Mouse (Mus musculus): ENCODE measurements around the gene Ldlrad3. TPM values are rescaled to one million over a fixed set of nuclear protein-coding genes. Genes with fewer than 3 reads are reported as not detected.

Ldlrad3 gene
- polyA plus RNA-seq, 1 experiment from 2014 or later, result 48.7 TPM

DNA sequence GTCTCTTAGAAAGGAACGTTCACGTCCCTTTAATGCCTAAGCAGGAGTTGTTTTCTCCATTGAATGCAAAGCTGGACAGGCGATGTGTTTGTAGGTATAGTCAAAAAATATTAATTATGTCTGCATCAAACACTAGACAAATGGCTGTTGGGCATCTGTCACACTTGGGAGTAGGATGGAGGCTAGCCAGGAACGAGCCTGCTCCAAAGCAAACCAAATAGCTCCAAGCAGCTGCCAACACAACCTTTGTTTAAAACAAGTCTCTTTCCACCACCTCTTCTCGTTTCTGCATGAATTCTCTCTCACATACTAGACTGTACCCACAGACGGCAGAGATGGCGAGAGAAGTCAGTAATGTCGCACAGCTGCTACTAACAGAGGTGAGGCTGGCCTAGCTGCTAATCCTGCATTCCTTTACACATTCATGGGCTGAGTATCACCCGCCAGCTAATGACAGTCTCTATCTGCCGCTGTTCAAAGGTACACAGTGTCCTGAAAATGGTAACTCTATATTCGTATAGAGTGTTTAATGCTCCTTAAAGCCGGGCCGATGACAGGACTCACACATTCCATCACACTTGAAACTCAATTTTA, 74.2 kb downstream of the Ldlrad3 start:
- Histone ChIP-seq H3K27ac (ENCODE audit: low read depth, low read length) (no peak overlapping the region), H3K9ac (ENCODE audit: low read depth, low read length) (no peak overlapping the region), H3K4me1 (replicated peaks; ENCODE audit: control insufficient read depth, insufficient read depth, low read length) (no peaks in the 10 kb centered on the region), H3K4me2 (replicated peaks; ENCODE audit: low read depth, low read length) (no peak overlapping the region), H3K27me3 (ENCODE audit: control insufficient read depth, insufficient read depth, low read length) (no peaks in the 10 kb centered on the region), H3K36me3 (ENCODE audit: control insufficient read depth, insufficient read depth, low read length) (no peaks in the 10 kb centered on the region), H3K9me3 (ENCODE audit: control insufficient read depth, low read length) (no peaks in the 10 kb centered on the region), H3K4me3 (ENCODE audit: low read depth, low read length) (no peak overlapping the region)
- no peak for DNase-seq (ENCODE audit: low spot score)
- ATAC-seq (ENCODE audit: low FRiP score), result no peak
- 88% methylated on average over 13 of the region's 13 CpGs for WGBS

DNA sequence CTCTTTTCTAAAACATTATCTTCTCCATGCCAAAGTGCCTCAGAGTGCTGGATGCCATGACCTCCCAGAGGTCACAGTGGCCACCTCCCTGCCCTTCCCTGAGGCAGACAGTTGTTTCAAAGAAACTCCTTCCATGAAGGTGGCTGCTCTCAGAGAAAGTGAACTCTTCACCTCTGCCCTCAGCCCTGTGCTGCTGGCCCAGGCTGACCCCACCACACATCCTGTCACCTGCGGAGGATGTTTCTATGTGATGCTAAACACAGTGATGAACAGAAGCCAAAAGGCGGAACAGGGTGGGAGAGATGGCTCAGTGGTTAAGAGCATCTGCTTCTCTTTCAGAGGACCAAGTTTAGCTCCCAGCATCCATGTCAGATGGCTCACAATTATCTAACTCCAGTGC, 75.9 kb downstream of the Ldlrad3 start:
- 76% methylated on average over 2 of the region's 2 CpGs for WGBS
- no peak overlapping the region for H3K27ac ChIP-seq (ENCODE audit: low read depth, low read length)
- no peak overlapping the region for H3K4me2 ChIP-seq (replicated peaks; ENCODE audit: low read depth, low read length)
- H3K36me3 ChIP-seq (ENCODE audit: control insufficient read depth, insufficient read depth, low read length), result no peaks in the 10 kb centered on the region
- H3K4me1 ChIP-seq (replicated peaks; ENCODE audit: control insufficient read depth, insufficient read depth, low read length), result no peaks in the 10 kb centered on the region
- no peak overlapping the region for H3K9ac ChIP-seq (ENCODE audit: low read depth, low read length)
- no peak overlapping the region for H3K4me3 ChIP-seq (ENCODE audit: low read depth, low read length)
- H3K27me3 ChIP-seq (ENCODE audit: control insufficient read depth, insufficient read depth, low read length), result no peaks in the 10 kb centered on the region
- no peaks in the 10 kb centered on the region for H3K9me3 ChIP-seq (ENCODE audit: control insufficient read depth, low read length)
- no peak for ATAC-seq (ENCODE audit: low FRiP score)
- DNase-seq (ENCODE audit: low spot score), result no peak

DNA sequence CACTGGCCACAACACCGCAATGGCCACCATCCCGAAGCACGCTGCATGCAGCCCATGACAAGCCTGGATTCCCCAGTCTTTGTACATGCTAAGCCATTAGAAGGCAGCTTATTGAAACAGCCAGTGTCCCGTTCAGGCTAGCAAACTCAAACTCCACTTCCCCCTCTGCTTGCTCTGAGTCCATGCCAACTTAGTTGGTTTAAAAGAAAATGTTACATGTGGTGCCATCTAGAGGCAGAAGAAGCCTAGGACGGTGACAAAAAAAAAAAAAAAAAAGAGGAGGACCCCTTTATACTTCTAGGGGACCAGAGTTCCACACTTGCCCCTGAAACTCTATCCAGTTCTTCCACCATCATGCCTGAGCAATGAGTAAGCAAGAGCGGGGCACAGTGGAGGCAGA, 78.9 kb downstream of the Ldlrad3 start:
- H3K27ac ChIP-seq (ENCODE audit: low read depth, low read length), result no peak overlapping the region
- DNase-seq (ENCODE audit: low spot score) (no peak), ATAC-seq (ENCODE audit: low FRiP score) (no peak)
- no peaks in the 10 kb centered on the region for H3K9me3 ChIP-seq (ENCODE audit: control insufficient read depth, low read length)
- H3K4me3 ChIP-seq (ENCODE audit: low read depth, low read length), result no peak overlapping the region
- 74% methylated on average over 6 of the region's 6 CpGs for WGBS
- no peak overlapping the region for H3K4me2 ChIP-seq (replicated peaks; ENCODE audit: low read depth, low read length)
- H3K9ac ChIP-seq (ENCODE audit: low read depth, low read length), result no peak overlapping the region
- no peaks in the 10 kb centered on the region for H3K4me1 ChIP-seq (replicated peaks; ENCODE audit: control insufficient read depth, insufficient read depth, low read length)
- no peaks in the 10 kb centered on the region for H3K36me3 ChIP-seq (ENCODE audit: control insufficient read depth, insufficient read depth, low read length)
- no peaks in the 10 kb centered on the region for H3K27me3 ChIP-seq (ENCODE audit: control insufficient read depth, insufficient read depth, low read length)

DNA sequence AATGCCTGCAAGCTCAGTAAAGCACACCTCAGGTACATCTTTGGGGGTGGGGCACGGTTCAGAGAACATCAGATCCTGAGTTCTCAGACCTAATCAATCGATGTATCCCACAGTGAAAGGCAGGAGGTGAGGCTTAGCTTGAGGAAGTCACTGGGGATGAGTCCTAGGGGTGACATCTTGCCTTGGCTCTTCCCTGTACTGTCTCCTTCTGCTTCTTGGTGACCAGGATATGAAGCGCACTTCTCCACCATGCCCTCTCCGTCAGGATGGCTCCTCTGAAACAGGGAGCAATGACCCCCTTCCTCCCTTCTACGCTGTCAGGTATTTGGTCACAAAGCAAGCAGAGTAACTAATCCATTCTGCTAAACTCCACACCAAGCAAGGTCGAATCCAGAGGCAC, 79.5 kb downstream of the Ldlrad3 start:
- Histone ChIP-seq H3K4me3 (ENCODE audit: low read depth, low read length) (no peak overlapping the region), H3K27me3 (ENCODE audit: control insufficient read depth, insufficient read depth, low read length) (no peaks in the 10 kb centered on the region), H3K36me3 (ENCODE audit: control insufficient read depth, insufficient read depth, low read length) (no peaks in the 10 kb centered on the region), H3K9ac (ENCODE audit: low read depth, low read length) (no peak overlapping the region), H3K27ac (ENCODE audit: low read depth, low read length) (no peak overlapping the region), H3K4me2 (replicated peaks; ENCODE audit: low read depth, low read length) (no peak overlapping the region), H3K9me3 (ENCODE audit: control insufficient read depth, low read length) (no peaks in the 10 kb centered on the region), H3K4me1 (replicated peaks; ENCODE audit: control insufficient read depth, insufficient read depth, low read length) (no peaks in the 10 kb centered on the region)
- 94% methylated on average over 6 of the region's 6 CpGs for WGBS
- no peak for DNase-seq (ENCODE audit: low spot score)
- ATAC-seq (ENCODE audit: low FRiP score), result no peak

DNA sequence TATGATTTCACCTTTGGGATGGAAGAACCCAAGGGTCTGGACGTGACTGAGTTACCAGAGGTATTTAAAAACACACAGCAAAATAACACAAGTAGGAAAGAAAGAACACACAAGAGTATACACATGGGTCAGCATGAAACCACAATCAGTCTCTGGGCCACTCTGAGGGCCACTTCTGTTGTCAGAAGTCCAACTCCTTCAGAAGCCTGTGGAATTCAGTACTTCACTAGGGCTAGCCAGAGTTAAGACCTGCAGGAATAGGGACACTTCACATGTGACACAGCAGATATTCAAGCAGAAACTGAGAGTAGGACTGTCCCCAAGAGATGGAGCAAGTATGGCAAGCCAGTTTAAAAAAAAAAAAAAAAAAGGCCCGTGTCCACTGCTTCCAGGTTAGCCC, 80.7 kb downstream of the Ldlrad3 start:
- Histone ChIP-seq H3K9ac (ENCODE audit: low read depth, low read length) (no peak overlapping the region), H3K4me1 (replicated peaks; ENCODE audit: control insufficient read depth, insufficient read depth, low read length) (no peaks in the 10 kb centered on the region), H3K9me3 (ENCODE audit: control insufficient read depth, low read length) (no peaks in the 10 kb centered on the region), H3K27me3 (ENCODE audit: control insufficient read depth, insufficient read depth, low read length) (no peaks in the 10 kb centered on the region), H3K27ac (ENCODE audit: low read depth, low read length) (no peak overlapping the region), H3K4me3 (ENCODE audit: low read depth, low read length) (no peak overlapping the region), H3K4me2 (replicated peaks; ENCODE audit: low read depth, low read length) (no peak overlapping the region), H3K36me3 (ENCODE audit: control insufficient read depth, insufficient read depth, low read length) (no peaks in the 10 kb centered on the region)
- no peak for ATAC-seq (ENCODE audit: low FRiP score)
- DNase-seq (ENCODE audit: low spot score), result no peak
- WGBS, result 86% methylated on average over 2 of the region's 2 CpGs

DNA sequence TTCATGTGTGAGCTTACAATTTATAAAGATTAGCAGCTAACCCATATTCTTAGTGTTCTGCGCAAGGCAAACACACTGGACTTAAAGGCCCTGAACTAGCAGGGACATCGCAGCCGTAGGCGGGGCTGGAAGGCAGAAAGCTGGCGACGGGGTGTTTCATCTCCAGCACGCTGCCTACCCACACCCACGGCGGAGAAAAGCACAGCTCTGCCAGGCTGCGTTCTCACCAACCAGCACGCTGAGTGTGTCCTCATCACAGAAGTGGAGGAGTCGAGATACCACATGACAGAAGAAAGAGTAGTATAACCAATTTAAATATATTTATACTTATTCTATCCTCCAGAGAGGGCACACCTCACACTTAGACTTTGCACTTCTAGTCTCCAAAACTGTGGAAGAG, 82.2 kb downstream of the Ldlrad3 start:
- DNase-seq (ENCODE audit: low spot score) (no peak), ATAC-seq (ENCODE audit: low FRiP score) (no peak)
- Histone ChIP-seq H3K36me3 (ENCODE audit: control insufficient read depth, insufficient read depth, low read length) (no peaks in the 10 kb centered on the region), H3K27ac (ENCODE audit: low read depth, low read length) (no peak overlapping the region), H3K9ac (ENCODE audit: low read depth, low read length) (no peak overlapping the region), H3K4me2 (replicated peaks; ENCODE audit: low read depth, low read length) (no peak overlapping the region), H3K9me3 (ENCODE audit: control insufficient read depth, low read length) (no peaks in the 10 kb centered on the region), H3K27me3 (ENCODE audit: control insufficient read depth, insufficient read depth, low read length) (no peaks in the 10 kb centered on the region), H3K4me1 (replicated peaks; ENCODE audit: control insufficient read depth, insufficient read depth, low read length) (no peaks in the 10 kb centered on the region), H3K4me3 (ENCODE audit: low read depth, low read length) (no peak overlapping the region)
- WGBS, result 93% methylated on average over 12 of the region's 12 CpGs

DNA sequence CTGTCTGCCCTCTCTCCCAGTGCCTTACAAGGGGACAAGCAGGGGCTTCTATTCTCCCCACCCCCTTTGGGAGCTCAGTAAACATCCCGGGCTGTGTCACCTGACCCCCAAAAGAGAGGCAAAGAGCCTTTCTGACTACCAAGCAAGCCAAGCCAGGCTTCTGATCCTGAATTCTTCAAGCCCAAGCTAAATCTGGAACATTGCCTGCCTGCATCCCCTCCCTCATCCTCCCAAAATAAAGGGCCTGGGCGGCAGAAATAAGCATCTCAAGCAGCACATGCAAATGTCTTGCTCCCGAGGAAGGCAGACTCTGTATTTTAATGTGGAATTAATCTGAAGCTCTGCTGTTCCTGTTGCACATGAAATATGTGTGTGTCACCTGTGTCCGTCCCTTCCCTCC, 85.7 kb downstream of the Ldlrad3 start:
- no peak overlapping the region for H3K4me2 ChIP-seq (replicated peaks; ENCODE audit: low read depth, low read length)
- no peak overlapping the region for H3K4me3 ChIP-seq (ENCODE audit: low read depth, low read length)
- ATAC-seq (ENCODE audit: low FRiP score) (no peak), DNase-seq (ENCODE audit: low spot score) (no peak)
- H3K27me3 ChIP-seq (ENCODE audit: control insufficient read depth, insufficient read depth, low read length), result no peaks in the 10 kb centered on the region
- H3K9ac ChIP-seq (ENCODE audit: low read depth, low read length), result no peak overlapping the region
- no peaks in the 10 kb centered on the region for H3K36me3 ChIP-seq (ENCODE audit: control insufficient read depth, insufficient read depth, low read length)
- H3K27ac ChIP-seq (ENCODE audit: low read depth, low read length), result no peak overlapping the region
- H3K9me3 ChIP-seq (ENCODE audit: control insufficient read depth, low read length), result no peaks in the 10 kb centered on the region
- 63% methylated on average over 4 of the region's 4 CpGs for WGBS
- no peaks in the 10 kb centered on the region for H3K4me1 ChIP-seq (replicated peaks; ENCODE audit: control insufficient read depth, insufficient read depth, low read length)

DNA sequence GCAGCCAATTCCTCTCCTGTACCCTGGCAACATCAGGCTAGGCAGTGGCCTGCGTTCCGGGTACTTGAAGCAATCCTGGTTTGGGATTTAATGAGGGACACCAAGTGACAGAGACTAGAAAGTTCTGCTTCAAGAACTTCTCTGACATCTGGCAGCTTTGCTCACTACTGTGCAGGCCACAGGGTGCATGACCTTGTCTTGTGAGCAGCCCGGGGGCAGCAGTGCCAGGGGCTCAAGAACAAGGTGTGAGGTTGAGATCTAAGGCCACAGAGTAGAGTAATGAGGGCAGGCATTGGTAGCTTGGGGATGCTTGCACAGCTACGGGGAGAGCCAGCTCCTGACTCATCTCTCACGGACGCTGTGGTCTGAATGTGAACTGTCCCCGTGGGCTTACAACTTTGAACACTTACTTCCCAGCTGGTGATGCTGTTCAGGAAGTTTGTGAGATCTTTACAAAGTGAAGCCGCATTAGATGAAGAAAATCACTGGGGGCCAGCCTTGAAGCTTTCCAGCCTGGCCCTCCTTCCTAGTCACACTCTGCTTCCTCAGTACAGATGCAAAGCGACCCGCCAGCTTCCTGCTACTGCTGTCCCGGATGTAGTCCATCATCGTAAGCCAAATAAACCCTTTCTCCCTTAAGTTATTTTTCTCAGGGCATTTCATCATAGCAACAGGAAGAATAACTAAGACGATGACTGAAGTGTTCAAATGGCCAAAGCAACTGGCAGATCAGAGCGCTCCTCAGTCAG, 86.3 kb downstream of the Ldlrad3 start:
- Histone ChIP-seq H3K36me3 (ENCODE audit: control insufficient read depth, insufficient read depth, low read length) (no peaks in the 10 kb centered on the region), H3K4me2 (replicated peaks; ENCODE audit: low read depth, low read length) (no peak overlapping the region)
- DNase-seq (ENCODE audit: low spot score), result no peak

DNA sequence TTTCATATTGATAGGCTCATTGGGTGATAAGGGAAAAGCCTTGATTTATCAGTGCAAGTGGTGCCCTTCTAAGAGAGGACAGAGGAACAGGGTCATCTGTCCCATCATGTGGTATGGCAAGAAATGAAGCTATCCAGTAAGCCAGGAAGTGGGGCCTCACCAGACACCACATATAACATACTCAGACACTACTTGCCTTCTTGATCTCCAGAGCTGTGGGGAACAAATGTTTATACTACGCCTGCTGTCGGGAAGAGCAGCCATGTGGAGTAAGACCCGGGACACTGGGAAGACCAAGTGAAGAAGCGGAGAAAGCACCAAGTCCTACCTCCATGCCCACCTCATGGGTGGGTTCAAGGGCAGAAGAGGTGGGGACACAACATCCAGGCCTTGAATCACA, 86.9 kb downstream of the Ldlrad3 start:
- Histone ChIP-seq H3K27ac (ENCODE audit: low read depth, low read length) (no peak overlapping the region), H3K27me3 (ENCODE audit: control insufficient read depth, insufficient read depth, low read length) (no peaks in the 10 kb centered on the region), H3K9me3 (ENCODE audit: control insufficient read depth, low read length) (no peaks in the 10 kb centered on the region), H3K4me2 (replicated peaks; ENCODE audit: low read depth, low read length) (no peak overlapping the region), H3K36me3 (ENCODE audit: control insufficient read depth, insufficient read depth, low read length) (no peaks in the 10 kb centered on the region), H3K4me3 (ENCODE audit: low read depth, low read length) (no peak overlapping the region), H3K4me1 (replicated peaks; ENCODE audit: control insufficient read depth, insufficient read depth, low read length) (no peaks in the 10 kb centered on the region), H3K9ac (ENCODE audit: low read depth, low read length) (no peak overlapping the region)
- DNase-seq (ENCODE audit: low spot score) (no peak), ATAC-seq (ENCODE audit: low FRiP score) (no peak)
- 98% methylated on average over 4 of the region's 4 CpGs for WGBS

More for the DNA sequence above, 86.3 kb downstream of the Ldlrad3 start:
- no peaks in the 10 kb centered on the region for H3K4me1 ChIP-seq (replicated peaks; ENCODE audit: control insufficient read depth, insufficient read depth, low read length)
- H3K27ac ChIP-seq (ENCODE audit: low read depth, low read length), result no peak overlapping the region
- no peak for ATAC-seq (ENCODE audit: low FRiP score)
- no peaks in the 10 kb centered on the region for H3K9me3 ChIP-seq (ENCODE audit: control insufficient read depth, low read length)
- no peaks in the 10 kb centered on the region for H3K27me3 ChIP-seq (ENCODE audit: control insufficient read depth, insufficient read depth, low read length)
- H3K9ac ChIP-seq (ENCODE audit: low read depth, low read length), result no peak overlapping the region
- no peak overlapping the region for H3K4me3 ChIP-seq (ENCODE audit: low read depth, low read length)
- WGBS, result 80% methylated on average over 14 of the region's 14 CpGs

Data from hindbrain, embryonic 11.5 days (tissue).